Mouse (Mus musculus): ENCODE results near the gene Trabd2b.

The Trabd2b gene

DNA sequence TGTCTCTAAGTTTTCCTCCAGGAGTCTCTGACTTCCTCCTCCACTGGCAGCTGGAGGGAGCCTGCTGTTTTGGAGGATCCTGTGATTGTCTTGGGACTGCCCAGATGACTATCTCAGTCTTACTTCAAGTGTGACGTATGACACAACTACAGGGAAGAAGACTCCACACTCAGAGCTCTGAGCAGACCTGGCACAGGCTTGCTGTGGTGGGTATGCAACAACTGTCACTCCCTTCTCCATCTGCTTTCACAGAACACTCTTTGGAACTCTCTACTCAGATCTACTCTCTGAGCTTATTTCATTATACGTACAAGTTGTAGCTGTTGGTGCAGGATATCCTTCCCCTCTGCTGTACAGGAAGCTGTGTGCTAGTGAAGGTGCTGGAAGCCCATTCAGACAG lies 251.4 kb downstream of the Trabd2b start:
- DNase-seq, result no peak

DNA sequence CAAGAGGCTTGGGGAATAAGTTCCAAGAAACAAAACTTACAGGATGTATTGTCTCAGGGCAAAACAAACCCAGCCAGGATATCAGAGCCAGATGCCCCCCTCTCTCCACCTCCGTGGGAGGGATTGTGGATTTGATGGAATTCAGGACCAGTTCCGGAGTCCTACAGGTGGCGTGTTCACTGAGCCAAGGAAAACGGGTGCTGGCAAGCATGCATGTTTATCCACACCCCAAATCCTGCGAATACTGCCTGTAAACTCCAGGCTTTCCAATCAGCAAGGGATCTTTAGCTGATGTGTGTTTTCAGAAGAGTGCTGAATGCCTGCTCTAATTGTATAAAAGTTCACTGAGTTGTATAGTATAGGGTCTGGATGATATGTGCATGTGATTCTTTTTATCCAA lies 253.4 kb downstream of the Trabd2b start:
- DNase-seq, result no peak

DNA sequence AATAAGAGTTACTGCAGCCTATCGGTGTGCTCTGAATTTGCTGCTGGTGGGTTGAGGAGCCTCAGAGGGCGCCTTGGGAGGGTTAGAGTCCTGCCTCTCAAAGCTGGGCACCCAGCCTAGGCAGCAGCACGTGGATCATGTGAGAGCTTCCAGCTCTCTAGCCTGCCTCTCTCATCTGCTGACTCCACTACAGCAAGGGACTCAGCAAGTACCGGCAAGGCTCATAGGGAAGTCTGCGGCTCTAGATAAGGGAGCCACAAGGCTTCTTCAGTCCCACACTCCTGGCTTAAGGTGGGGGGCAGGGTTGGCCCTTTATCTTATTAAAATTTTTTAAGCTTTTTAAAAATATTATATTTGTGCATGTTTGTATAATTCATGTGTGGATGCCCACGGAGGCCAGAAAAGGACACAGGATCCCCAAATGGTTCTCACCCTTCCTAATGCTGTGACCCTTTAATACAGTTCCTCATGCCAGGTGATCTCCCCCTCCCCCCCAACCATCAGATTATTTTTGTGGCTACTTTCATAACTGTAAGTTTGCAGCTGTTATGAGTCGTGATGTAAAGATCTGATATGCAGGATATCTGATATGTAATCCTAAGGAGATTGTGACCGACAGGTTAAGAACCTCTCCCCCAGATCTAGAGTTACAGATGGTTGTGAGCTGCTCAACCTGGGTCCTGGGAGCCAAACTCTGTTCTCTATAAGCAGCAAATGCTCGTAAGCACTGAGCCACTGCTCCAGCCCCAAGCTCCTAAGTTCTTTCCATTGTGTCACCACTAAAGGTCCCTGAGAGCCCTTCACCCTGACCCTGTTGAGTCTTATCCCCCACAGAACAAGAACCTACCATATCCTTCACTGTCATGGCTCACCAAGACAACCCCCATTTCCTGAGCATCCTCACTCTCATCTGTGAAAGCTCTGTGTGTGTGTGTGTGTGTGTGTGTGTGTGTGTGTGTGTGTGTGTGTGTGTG lies 257.8 kb downstream of the Trabd2b start:
- DNase-seq, result no peak

Data from spleen, adult 18-20 months (tissue).